Mouse (Mus musculus): ENCODE results near the gene Hemk1.
"Not testable (repeated sequence)": the region's sequence is repeated elsewhere in the genome, so short reads cannot be mapped to it uniquely, and the experiment has no call there.

Gene Hemk1

DNA sequence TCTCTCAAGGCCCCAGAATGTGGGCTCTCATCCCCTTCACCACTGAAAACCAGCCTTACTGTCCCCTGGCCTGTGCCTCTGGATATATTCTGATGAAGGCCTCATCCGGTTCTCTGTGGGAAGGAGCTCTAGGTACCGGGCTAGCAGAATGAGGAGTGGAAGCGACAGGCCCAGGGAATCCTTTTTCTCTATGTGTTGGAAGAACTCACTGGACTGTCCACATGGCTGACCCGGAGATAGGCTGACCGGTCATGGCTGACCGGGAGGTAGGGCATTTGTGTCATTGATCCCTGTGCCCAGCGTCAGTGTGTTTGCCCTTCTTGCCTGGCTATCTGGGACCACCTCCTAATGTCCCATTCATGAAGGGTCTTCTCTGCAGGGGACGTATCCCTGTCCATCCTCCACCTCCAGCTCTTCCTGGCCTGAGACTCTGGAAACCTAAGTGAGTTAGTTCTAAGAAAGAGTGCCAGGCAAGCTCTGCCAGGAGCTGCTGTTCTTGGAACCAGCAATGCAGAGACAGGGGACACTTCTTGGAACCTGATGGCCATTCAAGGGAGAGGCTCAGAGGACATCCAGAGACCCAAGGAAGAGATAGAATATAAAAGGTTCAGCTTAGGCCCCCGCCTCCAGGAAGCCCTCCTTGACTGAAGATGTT lies 29.7 kb downstream of the Hemk1 start:
- no peak for DNase-seq (ENCODE audit: low spot score in 2 of 2)

DNA sequence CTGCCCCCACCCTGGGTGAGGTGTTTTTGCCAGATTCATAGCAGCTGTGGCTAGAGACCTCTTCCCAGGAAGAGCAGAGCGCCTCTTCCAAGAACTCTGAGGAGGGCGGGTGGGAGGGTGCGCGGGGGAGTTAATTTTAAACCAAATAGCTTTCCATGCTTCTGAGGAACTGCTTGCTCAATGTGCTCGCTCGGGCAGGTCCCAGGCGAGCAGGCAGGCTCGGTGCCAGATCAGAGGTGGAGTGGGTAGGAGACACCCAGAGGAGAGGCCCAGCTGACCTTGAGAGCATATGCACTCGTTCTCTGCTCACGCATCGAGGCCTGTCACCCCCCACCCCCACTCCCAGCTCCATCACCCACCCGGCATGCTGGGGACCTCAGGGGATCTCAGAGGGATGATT lies 30.3 kb downstream of the Hemk1 start:
- peak in 1 of 2 experiments; percentile 51 for DNase-seq (ENCODE audit: low spot score in 2 of 2)

DNA sequence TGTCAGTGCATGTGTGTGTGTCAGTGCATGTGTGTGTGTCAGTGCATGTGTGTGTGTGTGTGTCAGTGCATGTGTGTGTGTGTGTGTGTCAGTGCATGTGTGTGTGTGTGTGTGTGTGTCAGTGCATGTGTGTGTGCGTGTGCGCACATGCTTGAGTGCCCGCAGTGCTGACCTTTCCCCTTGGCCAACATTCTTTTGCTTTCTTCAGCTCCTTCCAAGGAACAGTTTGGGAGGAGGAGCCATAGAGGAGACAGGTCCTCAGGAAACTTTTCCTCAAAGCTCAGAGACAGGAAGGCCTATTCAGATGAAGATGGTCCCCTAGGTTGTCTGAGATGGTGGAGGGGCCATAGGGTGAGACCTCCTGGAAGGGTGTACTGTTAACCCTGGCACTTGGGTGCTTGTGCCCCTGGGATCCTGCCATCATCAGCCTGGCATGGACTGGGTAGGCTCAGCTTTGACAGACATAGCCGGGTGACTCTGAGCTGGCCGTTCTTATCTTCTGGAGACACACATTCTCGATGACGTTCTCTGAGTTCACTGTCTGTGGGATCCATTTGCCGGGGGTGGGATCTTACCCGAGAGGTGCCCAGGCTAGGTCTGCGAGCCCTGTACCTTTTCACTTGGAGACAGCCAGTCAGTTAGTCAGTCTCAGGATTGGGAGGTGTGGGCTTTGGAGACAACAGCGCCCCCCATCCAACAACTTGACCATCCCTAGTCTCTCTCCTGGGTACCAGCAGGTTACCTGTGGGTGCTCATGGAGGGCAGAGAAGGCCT lies 30.9 kb downstream of the Hemk1 start:
- no peak for DNase-seq (ENCODE audit: low spot score in 2 of 2)

DNA sequence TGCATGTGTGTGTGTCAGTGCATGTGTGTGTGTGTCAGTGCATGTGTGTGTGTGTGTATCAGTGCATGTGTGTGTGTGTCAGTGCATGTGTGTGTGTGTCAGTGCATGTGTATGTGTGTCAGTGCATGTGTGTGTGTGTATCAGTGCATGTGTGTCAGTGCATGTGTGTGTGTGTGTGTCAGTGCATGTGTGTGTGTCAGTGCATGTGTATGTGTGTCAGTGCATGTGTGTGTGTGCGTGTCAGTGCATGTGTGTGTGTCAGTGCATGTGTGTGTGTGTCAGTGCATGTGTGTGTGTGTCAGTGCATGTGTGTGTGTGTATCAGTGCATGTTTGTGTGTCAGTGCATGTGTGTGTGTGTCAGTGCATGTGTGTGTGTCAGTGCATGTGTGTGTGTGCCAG lies 31.5 kb downstream of the Hemk1 start:
- DNase-seq (ENCODE audit: low spot score in 2 of 2): not testable (repeated sequence)

DNA sequence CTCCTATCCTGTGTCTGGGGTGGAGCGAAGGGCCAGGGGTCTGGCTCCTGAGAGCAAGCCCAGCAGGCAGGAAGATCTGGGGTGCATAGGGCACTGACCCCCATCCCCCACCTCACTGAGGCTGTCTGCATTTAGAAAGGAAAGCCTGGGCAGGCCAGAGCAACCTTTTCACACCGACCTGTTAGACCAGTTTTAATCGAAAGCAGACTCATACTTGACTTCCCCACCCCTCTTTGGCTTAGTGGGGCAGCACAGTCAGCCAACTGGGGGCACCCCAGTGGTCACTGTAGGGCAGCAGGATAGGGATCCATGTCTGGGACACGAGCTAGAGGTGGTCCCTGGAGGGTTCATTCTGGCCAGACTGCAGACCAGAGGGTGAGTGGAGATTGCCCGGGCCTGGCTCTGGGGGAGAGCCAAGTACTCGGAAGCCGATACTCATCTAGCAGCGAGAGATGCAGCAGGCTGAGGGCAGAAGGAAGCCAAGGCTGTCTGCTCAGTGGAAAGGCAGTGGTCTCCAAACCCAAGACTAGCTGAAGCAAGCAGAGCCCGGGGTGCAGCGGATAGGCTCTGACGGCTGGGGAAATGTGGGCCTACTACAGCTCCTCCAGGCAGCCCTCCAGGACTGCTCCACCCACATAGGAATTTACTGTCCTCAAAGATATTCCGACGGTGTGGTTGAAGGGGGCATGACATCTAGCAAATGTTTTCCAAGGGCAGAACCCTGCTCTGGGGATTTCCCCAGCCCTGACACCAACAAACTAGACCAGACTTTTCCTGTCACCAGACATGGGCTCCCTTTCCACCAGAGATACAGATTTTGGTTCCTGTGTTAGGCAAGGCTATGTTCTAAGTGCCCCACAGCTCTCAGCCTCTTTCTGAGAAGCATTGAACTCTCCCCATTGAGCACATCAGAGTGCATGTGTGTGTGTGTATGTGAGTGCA lies 32.3 kb downstream of the Hemk1 start:
- DNase-seq (ENCODE audit: low spot score in 2 of 2): no peak

DNA sequence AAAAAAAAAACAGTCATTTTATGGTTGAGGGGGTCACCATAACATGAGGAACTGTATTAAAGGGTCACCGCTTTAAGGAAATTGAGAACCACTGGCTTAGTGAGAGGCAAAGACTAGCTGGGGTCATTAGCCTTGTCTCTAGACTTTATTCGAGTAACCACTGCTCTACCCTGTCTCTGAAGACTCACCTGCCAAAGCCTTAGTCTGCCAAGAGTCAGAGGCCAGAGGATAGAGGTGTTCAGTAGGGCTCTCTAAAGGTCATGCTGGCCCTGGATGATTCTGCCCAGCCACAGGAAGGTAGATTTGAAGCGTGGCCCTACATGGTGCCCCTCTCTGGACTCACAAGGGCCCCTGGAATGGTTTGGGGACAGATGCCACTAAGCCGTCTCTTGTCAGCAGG lies 33.1 kb downstream of the Hemk1 start:
- no peak for DNase-seq (ENCODE audit: low spot score in 2 of 2)

DNA sequence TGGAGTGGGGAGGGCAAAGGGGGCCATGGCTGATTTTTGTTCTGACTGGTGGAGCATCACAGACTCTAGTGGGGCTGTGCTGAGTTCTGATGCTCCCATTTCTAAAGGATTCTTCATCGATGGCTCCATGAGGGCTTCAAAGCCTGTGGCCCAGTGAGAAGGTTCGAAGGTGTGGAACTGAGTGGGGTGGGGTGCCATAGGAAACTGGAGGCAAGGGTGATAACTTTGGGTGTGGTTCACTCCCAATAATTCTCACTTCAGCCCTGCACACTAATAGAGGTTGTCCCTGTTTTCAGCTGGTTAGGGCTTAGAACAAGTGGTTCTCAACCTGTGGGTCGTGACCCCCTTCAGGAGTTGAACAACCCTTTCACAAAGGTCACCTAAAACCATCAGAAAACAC lies 33.8 kb downstream of the Hemk1 start:
- no peak for DNase-seq (ENCODE audit: low spot score in 2 of 2)

DNA sequence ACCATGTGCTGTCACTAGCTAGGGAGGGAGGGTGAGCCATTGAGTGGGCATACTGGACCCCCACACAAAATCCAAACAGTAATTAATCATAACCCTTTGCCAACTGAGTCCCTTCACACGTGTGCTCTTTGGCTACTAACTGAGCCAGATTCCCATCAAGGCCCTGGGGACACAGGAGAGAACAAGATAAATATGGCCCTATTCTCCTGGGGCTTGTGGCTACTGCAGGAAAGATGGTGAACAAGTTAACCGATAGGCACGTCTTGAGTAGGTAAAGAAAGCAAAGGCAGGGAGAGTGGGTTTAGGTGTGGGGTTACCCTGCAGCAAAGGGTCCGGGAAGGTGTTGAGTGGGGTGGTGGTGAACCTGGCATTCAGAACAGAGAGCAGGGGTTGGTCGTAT lies 34.2 kb downstream of the Hemk1 start:
- no peak for DNase-seq (ENCODE audit: low spot score in 2 of 2)

DNA sequence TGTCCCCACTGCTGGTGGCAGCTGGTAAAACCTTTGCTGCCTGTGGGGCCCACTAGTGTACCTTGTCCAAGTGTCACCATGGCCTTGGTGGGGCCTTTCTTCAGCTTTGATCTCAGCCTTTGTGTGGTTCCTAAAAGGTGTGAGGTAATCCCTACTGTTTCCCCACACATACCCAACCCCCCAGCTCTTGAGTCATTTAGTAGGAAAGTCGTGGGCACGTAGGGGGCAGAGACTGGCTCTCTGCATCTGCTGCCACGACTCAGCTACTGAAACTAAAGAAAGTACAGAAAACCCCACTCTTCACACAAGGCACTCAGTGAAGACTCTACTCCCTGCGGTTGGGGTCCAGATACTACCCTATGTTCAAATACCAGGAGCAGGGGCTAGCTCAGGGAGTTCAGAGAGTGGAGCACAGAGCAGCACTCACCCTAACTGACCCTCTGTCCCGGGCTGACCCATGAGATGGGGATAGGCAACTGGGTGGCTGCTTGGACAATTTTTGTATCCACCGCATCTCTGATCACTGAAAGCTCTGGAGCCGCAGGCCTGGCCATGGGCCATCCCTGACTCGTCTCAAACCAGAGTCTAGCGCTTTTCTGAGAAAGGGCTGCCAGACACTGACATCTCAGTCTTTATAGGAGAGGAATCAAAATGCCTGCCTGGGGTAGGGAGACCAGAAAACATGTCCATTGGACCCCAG lies 34.9 kb downstream of the Hemk1 start:
- no peak for DNase-seq (ENCODE audit: low spot score in 2 of 2)

- no peak for DNase-seq (ENCODE audit: low spot score in 2 of 2)
Observed at GRCm38 (mm10) chr9:107302592-107302991, 35.6 kb downstream of the Hemk1 start.

GRCm38 (mm10) chr9:107301554-107302331 lies 36.4 kb downstream of the Hemk1 start:
- no peak for DNase-seq (ENCODE audit: low spot score in 2 of 2)

- DNase-seq (ENCODE audit: low spot score in 2 of 2): no peak
Observed at GRCm38 (mm10) chr9:107300224-107300973, 37.8 kb downstream of the Hemk1 start.

DNA sequence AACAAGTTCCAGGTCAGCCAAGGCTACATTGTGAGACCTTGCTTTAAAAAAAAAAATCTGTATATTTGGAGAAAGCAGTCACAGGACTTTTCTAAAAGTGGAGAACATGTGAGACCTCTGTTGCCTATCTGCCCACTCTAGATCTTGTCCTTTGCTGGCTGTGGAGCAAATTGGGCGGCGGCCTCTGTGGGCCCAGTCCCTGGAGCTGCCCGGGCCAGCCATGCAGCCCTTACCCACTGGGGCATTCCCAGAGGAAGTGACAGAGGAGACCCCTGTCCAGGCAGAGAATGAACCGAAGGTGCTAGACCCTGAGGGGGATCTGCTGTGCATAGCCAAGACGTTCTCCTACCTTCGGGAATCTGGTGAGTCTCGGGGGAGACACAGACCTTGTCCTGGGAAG lies 38.4 kb downstream of the Hemk1 start:
- no peak for DNase-seq (ENCODE audit: low spot score in 2 of 2)

DNA sequence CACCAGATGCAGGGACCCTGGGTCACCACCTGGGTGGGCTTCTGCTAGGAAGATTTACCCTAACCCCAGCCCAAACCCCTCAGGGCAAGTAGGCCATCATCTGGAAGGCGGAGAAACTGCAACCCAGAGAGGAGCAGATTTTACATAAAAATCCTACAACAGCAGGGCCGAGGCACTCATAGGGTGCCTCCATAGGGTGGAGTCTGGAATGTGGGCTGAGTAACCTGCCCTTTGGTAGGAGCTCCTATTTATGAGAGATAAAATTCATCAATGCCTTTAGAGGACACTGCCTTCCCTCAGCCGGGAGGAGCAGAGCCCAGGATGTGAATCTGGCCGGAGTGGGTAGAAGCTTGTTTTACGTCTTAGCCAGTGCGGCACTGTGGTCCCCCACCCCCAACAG lies 39.3 kb downstream of the Hemk1 start:
- DNase-seq (ENCODE audit: low spot score in 2 of 2): no peak

DNA sequence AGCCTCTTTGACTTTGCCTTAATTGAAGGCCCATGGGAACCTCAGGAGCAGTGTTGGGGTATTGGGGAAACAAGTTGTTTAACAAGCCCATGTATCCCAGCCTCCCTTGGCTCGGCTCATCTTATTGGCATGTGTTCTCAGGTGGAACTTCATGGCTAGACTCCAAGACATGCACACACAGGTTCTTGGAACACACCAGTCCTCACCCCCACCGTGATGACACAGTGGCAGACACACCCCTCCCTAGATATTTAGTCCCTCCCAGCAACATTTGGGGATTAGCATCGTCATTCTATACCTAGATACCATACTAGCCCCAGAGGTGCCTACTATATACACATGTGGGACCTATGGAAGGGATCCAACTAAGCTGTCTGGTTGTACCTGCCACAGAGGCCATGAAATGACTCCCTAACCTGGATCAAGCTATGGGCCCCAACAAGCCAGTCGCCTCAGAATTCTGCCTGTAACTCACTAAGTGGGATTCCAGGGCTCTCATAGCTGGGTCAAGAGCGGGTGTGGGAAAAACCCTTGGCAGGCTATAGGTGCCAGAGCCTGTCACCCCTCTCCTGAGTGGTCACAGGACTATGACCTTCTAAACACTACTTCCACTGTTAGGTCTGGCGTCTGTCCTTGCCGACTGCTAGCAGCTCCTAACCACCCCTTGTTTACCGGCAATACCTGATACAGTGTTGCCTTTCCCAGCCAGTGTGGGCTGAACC lies 39.9 kb downstream of the Hemk1 start:
- DNase-seq (ENCODE audit: low spot score in 2 of 2): no peak

DNA sequence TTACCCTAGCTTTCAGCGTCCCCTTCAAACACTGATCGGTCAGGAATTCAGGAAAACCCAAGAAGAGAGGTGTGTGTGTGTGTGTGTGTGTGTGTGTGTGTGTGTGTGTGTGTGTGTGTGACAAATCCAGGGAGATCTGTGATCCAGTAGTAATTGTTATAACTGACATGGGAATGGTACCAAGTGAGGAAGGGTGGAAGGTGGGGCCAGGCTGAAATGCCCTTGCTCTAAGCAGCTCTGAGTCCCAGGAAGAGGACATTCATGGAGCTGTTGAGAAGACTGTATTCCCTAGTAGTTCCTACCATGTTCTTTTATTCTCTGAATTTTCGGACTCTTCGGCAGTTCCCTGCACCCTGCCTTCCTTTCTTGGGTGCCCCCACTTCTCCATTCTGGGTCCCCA lies 40.5 kb downstream of the Hemk1 start:
- no peak for DNase-seq (ENCODE audit: low spot score in 2 of 2)

DNA sequence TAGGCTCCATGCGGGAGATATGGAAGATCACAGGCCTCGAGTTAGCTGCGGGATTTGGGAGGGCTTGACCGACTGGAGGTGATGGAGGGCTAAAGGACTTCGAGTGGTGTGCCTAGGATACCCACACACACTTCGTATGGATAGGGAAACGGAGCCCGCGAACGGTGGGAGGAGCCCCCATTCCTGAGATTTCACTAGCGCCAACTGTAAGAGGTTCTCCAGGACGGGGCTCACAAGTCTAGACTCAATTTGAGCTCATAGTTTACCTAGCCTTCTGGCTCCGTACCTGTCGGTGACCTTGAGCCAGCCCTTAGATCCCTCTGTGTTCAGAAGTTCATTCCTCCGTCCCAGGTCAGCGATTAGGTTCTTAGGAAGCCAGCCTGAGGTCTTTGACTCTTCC lies 41.1 kb downstream of the Hemk1 start:
- no peak for DNase-seq (ENCODE audit: low spot score in 2 of 2)

DNA sequence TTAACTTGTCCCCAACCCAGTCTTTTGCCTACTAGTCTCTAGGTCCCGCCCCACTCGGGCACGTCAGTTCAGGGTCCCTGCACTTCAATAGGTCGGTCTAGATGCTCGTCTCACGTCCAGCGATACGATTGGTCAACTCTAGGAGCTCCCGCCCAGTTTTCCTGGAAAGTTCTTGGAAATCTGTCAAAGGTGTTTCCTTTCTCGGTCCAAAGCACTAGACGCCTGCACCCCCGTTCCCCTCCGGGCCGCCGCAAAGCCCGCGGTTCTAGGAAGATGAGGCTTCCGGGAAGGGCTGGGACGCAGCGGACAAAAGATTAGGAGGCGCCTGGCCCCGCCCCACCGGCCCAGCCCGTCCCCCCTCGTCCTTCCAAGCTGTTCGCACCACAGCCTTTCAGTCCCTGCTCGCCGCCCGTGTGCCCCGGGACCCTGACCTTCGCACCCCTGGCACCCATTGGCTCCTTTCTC lies 41.6 kb downstream of the Hemk1 start:
- peak; percentile 87 to 90 for DNase-seq (ENCODE audit: low spot score in 2 of 2)

- no peak for DNase-seq (ENCODE audit: low spot score in 2 of 2)
Observed at GRCm38 (mm10) chr9:107296041-107296440, 42.1 kb downstream of the Hemk1 start.

DNA sequence AAGGTAGTCTGAATTCAATTTTAAA lies 42.3 kb downstream of the Hemk1 start, which contains the start of gene Cish:
TSS of gene Cish (plus strand) at position 11 of the 25 bp plus-strand sequence.
- DNase-seq (ENCODE audit: low spot score in 2 of 2): no peak
